Mouse (Mus musculus): Measurements from ENCODE around the gene Gm20388. TPM values are rescaled to one million over a fixed set of nuclear protein-coding genes. Genes with fewer than 3 reads are reported as not detected.

Gm20388 gene
- polyA plus RNA-seq, 1 experiment from 2014 or later, result not detected

DNA sequence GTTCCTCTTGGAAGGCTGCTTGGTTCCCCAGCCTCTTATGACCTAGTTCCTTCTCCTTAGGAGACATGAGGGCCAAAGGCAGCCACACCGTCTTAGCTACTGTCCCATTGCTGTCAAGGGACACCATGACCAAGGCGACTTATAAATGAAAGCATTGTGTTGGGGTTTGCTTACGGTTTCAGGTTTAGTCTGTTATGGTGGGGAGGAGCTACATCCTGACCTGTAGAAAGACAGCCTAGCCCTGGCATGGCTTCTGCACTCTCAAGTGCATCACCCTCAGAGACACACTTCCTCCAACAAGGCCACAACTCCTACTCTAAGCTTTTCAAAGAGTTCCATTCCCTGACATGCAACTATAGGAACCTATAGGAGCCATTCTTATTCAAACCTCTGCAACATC is 2794.0 kb downstream of the Gm20388 start:
- peaks cover 63% of the 10 kb centered on the region for H3K4me1 ChIP-seq
- H3K9ac ChIP-seq, result no peak overlapping the region
- no peaks in the 10 kb centered on the region for H3K36me3 ChIP-seq
- H3K27me3 ChIP-seq (replicated peaks), result peaks cover 40% of the 10 kb centered on the region
- H3K4me3 ChIP-seq, result no peak overlapping the region
- 83% methylated on average over 3 of the region's 3 CpGs for WGBS (ENCODE audit: insufficient replicate concordance)
- no peak overlapping the region for H3K27ac ChIP-seq
- no peak for ATAC-seq
- H3K9me3 ChIP-seq (replicated peaks), result no peaks in the 10 kb centered on the region
- H3K4me2 ChIP-seq, result no peak overlapping the region

DNA sequence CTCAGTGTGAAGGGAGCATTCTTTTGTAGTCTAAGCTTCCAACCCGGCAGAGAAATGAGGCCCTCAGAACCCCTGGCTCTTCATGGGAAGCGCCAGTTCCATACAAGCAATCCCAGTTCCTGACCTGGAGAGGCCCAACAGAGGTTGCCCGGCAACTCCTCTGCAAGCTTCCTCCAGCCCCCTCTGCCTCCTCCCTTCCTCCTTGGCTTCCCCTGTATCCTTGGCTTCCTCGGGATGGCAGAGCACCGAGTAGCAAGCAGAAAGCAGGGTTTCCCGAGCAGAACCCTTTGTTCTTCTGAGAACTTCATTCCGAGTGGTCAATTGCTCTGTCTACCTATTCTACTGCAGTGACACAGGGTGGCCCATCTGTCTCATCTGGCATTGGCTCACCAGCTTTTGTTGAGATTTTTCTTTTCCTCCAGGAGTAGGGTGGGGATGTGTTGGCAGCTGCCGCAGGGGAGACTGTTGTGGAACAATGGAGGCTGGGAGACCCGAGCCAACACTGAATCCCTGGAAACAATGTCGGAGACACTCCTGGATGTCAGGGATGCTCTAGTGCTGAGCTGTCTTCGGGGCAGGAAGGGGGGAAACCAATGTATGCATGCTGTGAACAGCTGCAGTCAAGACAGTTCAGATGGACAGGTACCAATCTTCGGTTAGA is 2795.4 kb downstream of the Gm20388 start:
- no peaks in the 10 kb centered on the region for H3K9me3 ChIP-seq (replicated peaks)
- H3K9ac ChIP-seq, result no peak overlapping the region
- H3K4me3 ChIP-seq, result no peak overlapping the region
- H3K27me3 ChIP-seq (replicated peaks), result peaks cover 54% of the 10 kb centered on the region
- H3K27ac ChIP-seq, result no peak overlapping the region
- 61% methylated on average over 12 of the region's 12 CpGs for WGBS (ENCODE audit: insufficient replicate concordance)
- peaks cover 62% of the 10 kb centered on the region for H3K4me1 ChIP-seq
- no peaks in the 10 kb centered on the region for H3K36me3 ChIP-seq
- ATAC-seq, result no peak
- H3K4me2 ChIP-seq, result no peak overlapping the region

DNA sequence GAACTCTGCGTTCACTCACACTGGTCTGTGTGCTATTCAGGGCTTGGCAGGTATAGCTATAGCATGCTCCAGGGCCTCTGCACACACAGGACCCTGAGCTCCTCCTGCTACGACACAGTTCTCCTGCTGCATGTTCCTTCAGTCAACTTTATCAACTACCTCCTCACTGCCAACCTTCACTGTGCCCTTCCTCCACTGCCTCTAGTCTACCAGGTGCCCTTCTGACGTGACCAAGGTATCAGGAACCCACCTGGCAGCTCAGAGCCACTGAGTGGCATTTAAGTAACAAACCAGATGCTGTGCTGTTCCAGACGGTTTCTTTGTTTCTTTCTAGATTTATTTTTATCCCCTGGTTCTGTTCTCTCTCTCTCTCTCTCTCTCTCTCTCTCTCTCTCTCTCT is 2796.5 kb downstream of the Gm20388 start:
- Histone ChIP-seq H3K27me3 (replicated peaks) (peaks cover 60% of the 10 kb centered on the region), H3K4me1 (peaks cover 62% of the 10 kb centered on the region)

DNA sequence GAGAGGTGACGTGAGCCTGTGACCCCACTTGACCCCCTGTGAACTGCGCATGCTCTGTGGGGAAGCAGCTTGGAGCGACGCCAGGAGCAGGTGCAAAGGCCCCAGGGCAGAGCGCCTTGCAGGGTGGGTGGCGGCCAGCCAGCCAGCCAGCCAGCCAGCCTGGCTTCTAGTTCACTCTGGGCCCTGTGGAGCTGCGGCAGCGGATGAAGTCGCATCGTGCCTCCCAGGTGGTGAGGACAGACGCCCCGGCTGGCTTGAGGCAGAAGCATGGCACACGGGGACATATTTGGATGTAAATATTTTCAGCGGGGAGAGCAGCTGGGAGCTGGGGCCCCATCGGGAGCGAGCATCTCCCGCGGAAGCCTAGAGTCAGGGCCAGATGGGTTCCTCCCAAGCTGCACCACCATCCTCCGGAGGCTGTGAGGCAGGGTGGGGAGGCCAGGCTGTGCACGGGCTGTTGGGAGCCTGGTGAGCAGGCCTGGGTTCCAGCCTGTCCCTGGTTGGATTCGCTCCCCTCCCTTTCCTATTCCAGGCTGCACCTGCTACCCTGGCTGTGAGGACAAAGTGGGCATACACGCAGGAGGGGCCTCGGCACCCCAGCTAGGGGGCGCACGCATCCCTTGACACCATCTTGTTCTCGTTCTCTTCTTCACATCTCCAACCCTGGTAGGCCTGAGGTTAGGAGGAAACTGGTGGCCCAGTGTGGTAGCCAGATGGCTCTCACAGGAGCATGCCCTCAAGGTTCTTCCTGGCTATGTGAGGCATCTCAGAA is 2798.9 kb downstream of the Gm20388 start:
- 49% methylated on average over 26 of the region's 26 CpGs for WGBS (ENCODE audit: insufficient replicate concordance)
- peaks cover 82% of the 10 kb centered on the region for H3K27me3 ChIP-seq (replicated peaks)
- H3K9me3 ChIP-seq (replicated peaks), result no peaks in the 10 kb centered on the region
- H3K4me1 ChIP-seq, result peaks cover 64% of the 10 kb centered on the region
- no peak overlapping the region for H3K4me3 ChIP-seq
- no peak for ATAC-seq
- no peak overlapping the region for H3K9ac ChIP-seq
- no peak overlapping the region for H3K4me2 ChIP-seq
- no peaks in the 10 kb centered on the region for H3K36me3 ChIP-seq
- no peak overlapping the region for H3K27ac ChIP-seq

More for the DNA sequence above, 2796.5 kb downstream of the Gm20388 start:
- 52% methylated on average over 4 of the region's 4 CpGs for WGBS (ENCODE audit: insufficient replicate concordance)
- H3K4me3 ChIP-seq, result no peak overlapping the region
- no peaks in the 10 kb centered on the region for H3K36me3 ChIP-seq
- H3K4me2 ChIP-seq, result no peak overlapping the region
- no peak overlapping the region for H3K9ac ChIP-seq
- ATAC-seq, result no peak
- H3K27ac ChIP-seq, result no peak overlapping the region
- no peaks in the 10 kb centered on the region for H3K9me3 ChIP-seq (replicated peaks)

DNA sequence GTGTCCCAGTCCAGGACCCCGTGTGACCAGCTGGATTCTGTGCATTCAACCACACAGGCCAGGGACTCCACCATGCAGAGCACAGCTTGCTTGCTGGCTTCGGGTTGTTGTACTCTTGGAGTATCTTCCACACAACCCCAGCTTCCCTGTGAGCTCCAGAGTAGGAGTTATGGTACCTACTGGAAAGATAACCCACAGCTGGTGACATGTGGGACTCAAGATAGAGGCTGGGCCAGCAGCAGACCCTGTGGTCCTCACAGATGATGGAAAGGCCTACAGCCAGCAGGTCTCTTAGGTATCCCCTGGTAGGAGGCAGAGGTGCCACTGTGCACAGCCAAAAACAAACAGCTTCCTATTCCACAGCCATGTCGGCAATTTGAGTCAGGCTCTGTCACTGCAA is 2800.8 kb downstream of the Gm20388 start:
- H3K4me3 ChIP-seq, result no peak overlapping the region
- 32% methylated on average over 3 of the region's 3 CpGs for WGBS (ENCODE audit: insufficient replicate concordance)
- H3K4me1 ChIP-seq, result peaks cover 47% of the 10 kb centered on the region
- H3K4me2 ChIP-seq, result peak overlapping the region; percentile 48
- peak; percentile 48 for ATAC-seq
- peak overlapping the region; percentile 49; the same call in 1 of the 2 replicates for H3K9ac ChIP-seq
- peaks cover 90% of the 10 kb centered on the region for H3K27me3 ChIP-seq (replicated peaks)
- no peaks in the 10 kb centered on the region for H3K9me3 ChIP-seq (replicated peaks)
- no peaks in the 10 kb centered on the region for H3K36me3 ChIP-seq
- peak overlapping the region; percentile 71 for H3K27ac ChIP-seq

DNA sequence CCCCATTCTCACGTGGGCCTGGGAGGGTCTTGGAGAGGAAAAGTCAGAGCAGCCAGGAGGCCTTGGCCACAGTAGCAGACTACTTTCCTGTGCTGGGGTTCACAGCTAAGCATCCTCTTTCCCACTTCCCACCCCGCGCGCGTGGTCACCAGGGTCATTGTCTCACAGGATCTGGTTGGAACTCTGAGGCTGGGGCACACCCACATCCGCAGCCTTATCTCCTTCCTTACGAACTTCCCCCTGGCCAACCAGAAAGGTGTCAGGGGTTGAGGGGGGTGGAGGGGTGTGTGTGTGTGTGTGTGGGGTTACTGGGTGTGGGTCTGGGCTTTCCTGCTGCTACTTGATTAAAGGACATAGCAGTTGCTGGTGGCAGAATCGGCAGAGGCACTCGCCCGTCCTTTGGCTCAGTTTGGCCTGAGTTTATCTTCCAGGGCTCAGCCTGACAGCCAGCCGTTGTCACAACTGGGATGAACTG is 2801.3 kb downstream of the Gm20388 start:
- Histone ChIP-seq H3K27me3 (replicated peaks) (peaks cover 90% of the 10 kb centered on the region), H3K4me3 (no peak overlapping the region), H3K4me2 (peak overlapping the region; percentile 48), H3K9me3 (replicated peaks) (no peaks in the 10 kb centered on the region), H3K27ac (peak overlapping the region; percentile 71), H3K9ac (peak overlapping the region; percentile 49), H3K36me3 (no peaks in the 10 kb centered on the region), H3K4me1 (peaks cover 48% of the 10 kb centered on the region)
- WGBS (ENCODE audit: insufficient replicate concordance), result 7% methylated on average over 11 of the region's 11 CpGs
- peak; percentile 86 for ATAC-seq

DNA sequence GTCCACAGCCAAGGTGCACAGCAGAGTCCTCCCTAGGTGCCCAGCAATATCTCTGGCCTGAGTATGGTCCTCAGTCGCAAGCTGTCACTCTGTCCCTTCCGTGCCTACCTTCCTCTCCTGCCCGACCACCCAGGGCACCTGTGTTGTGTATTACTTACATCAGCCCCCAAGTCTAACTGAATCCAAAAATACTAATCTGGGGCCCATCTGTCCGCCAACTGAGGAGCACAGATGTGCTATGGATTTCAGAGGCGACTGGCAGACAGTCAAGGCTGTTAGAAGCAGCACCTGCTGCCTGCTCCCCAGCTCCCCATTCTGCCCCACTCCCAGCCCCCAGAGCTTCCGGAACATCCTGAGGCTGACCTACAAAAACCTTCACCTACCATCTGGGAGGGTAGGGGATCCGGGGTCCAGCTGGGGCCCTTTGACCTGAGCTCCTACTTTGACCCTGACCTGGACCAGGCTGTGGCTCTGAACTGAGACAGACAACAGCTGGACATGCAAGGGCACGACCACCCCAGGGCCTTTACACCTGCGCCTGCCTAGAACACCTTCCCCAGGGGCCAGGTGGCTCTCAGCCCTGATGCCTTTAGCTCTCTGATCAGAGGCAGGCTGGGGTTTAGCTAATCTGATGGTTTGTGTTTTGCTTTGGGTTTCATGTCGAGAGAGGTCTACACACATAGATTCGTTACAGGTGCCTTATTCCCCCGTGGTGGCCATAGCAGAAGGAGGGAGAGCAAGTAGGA is 2801.9 kb downstream of the Gm20388 start:
- peaks cover 91% of the 10 kb centered on the region for H3K27me3 ChIP-seq (replicated peaks)
- WGBS (ENCODE audit: insufficient replicate concordance), result 41% methylated on average over 12 of the region's 12 CpGs
- no peaks in the 10 kb centered on the region for H3K9me3 ChIP-seq (replicated peaks)
- H3K4me3 ChIP-seq, result no peak overlapping the region
- H3K4me2 ChIP-seq, result peak overlapping the region; percentile 48
- peak overlapping the region; percentile 49 for H3K9ac ChIP-seq
- H3K27ac ChIP-seq, result peak overlapping the region; percentile 71
- peaks cover 54% of the 10 kb centered on the region for H3K4me1 ChIP-seq
- ATAC-seq, result no peak; the same call in 1 of the 2 replicates
- no peaks in the 10 kb centered on the region for H3K36me3 ChIP-seq

DNA sequence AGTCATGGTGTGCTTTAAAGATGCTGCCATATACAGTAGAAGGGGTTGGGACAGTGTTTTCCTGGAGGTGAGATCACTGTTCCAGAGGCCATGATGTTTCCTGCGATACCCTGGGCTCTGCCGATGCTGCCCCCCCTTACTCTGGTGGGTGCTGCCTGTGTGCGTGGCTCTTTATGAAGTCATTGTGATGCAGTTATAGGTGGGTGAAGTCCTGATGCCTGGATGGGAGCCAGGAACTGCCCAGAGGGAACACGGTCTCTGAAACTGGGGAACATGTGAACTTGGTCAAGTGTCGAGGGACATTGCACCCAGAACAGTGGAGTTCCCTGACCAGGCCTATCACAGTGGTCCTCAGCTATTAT is 2802.5 kb downstream of the Gm20388 start:
- Histone ChIP-seq H3K27me3 (replicated peaks) (peaks cover 91% of the 10 kb centered on the region), H3K9ac (peak overlapping the region; percentile 49; the same call in 1 of the 2 replicates), H3K36me3 (no peaks in the 10 kb centered on the region), H3K4me1 (peaks cover 60% of the 10 kb centered on the region), H3K4me2 (peak overlapping the region; percentile 48; the same call in 1 of the 2 replicates), H3K27ac (peak overlapping the region; percentile 71; the same call in 1 of the 2 replicates), H3K9me3 (replicated peaks) (no peaks in the 10 kb centered on the region), H3K4me3 (no peak overlapping the region)
- ATAC-seq, result no peak
- WGBS (ENCODE audit: insufficient replicate concordance), result 81% methylated on average over 5 of the region's 5 CpGs

DNA sequence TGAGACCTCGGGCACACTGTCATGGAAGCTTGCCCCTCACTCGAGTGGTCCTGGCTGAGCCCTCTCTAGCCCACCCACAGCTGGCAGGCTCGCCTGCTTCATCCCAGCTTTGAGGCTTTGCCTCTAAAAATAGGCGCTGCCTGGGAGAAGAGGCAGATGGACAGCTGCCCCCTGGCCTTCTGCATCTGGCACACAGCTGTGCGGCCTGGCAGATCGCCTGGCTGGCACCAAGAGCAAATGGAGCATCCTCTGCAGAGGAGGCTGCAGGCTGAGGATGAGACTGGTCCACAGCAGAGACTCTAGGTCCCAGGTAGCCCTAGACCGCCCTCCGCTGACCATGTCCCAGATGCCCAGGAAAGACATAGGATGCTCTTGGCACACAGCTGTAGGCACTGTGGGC is 2805.9 kb downstream of the Gm20388 start:
- Histone ChIP-seq H3K9me3 (replicated peaks) (no peaks in the 10 kb centered on the region), H3K27me3 (replicated peaks) (peaks cover 66% of the 10 kb centered on the region), H3K4me1 (peaks cover 68% of the 10 kb centered on the region), H3K4me2 (no peak overlapping the region), H3K4me3 (no peak overlapping the region), H3K27ac (no peak overlapping the region), H3K9ac (no peak overlapping the region), H3K36me3 (no peaks in the 10 kb centered on the region)
- no peak for ATAC-seq
- WGBS (ENCODE audit: insufficient replicate concordance), result 83% methylated on average over 8 of the region's 8 CpGs

DNA sequence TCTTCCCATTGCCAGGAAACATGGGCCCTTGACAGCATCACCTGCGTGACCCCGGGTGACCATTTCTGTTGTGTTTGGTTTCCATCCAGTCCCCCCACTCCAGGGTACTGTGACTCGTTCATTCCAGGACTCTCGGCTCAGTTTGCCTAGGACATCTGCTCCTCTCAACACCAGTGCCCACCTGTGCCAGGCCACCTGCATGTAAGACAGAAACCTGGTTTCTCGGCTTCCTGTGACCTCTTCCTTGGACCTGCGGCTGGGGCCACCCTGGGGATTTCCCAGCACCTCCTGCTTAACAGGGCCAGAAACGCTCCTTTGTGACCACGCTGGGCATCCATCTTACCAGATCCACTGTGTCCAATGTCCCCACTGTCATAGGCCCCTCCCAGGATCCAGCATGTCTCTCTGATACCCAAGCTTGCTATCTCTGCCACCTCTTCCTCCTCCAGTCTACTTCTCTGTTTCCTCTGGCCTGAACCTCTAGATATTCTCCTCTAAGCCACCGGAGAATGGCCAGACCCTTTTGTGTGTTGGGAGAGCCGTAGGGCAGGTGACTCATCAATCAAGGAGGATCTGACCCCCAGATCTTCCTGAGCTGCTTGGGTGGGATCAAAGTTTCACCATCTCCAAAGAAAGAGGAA is 2807.3 kb downstream of the Gm20388 start:
- whole genome bisulfite sequencing (ENCODE audit: insufficient replicate concordance), result 59% methylated on average over 10 of the region's 10 CpGs
- Histone ChIP-seq H3K27ac (no peak overlapping the region), H3K4me2 (peak overlapping the region; percentile 79)

DNA sequence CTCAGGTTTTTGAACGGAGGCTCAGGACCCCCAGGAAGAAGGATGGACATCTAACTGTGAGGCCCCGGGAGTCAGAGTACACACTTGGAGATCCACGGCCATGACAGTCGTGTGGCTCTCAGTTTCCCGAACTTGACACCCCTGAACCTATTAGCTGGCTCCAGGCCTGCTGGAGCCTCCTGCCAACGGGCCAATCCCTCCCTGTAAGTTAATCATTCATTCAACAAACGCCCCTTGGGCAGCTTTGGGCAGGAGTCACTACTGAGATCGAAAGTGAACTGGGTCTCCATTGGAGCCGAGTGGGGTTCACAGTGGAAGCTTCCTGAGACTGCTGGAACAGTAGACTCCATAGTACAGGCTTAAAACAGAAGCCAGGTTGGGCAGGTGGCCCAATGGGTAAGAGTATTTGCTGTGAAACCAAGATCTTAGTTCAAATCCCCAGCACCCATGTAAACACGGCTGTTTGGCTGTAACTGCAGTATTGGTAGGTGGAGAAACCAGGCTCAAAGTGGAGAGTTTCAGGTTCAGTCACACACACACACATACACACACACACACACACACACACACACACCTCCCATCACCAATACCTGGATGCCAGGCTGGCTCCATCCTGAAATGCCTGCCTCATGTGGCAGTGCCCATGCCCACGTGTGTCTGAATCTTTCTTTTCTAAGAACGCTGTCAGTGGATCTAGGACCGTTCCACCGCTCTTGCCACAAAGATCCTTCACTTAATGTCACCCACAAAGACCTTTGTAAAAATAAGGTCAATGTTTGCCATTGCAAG is 2808.3 kb downstream of the Gm20388 start:
- peaks cover 72% of the 10 kb centered on the region for H3K27me3 ChIP-seq (replicated peaks)

More for the DNA sequence above, 2807.3 kb downstream of the Gm20388 start:
- Histone ChIP-seq H3K4me3 (no peak overlapping the region), H3K27me3 (replicated peaks) (peaks cover 72% of the 10 kb centered on the region), H3K4me1 (peaks cover 68% of the 10 kb centered on the region), H3K36me3 (no peaks in the 10 kb centered on the region), H3K9ac (0 out of 2 replicates have a peak overlapping the region, but pooled peaks have one; percentile 59), H3K9me3 (replicated peaks) (no peaks in the 10 kb centered on the region)
- no peak for ATAC-seq

More for the DNA sequence above, 2808.3 kb downstream of the Gm20388 start:
- Histone ChIP-seq H3K4me3 (peak overlapping the region; percentile 25), H3K4me2 (peak overlapping the region; percentile 79), H3K36me3 (no peaks in the 10 kb centered on the region), H3K9me3 (replicated peaks) (no peaks in the 10 kb centered on the region), H3K4me1 (peaks cover 63% of the 10 kb centered on the region), H3K9ac (peak overlapping the region; percentile 59), H3K27ac (peak overlapping the region; percentile 97)
- no peak for ATAC-seq
- WGBS (ENCODE audit: insufficient replicate concordance), result 54% methylated on average over 14 of the region's 14 CpGs

Measured in liver, embryonic 12.5 days (tissue).